Mouse (Mus musculus) heart, postnatal 0 days (tissue): ENCODE results near the gene Gm3278. TPM values are rescaled to one million over a fixed set of nuclear protein-coding genes. Genes with fewer than 3 reads are reported as not detected.
"Not testable (repeated sequence)": the region's sequence is repeated elsewhere in the genome, so short reads cannot be mapped to it uniquely, and the experiment has no call there.

Source experiments
- ATAC-seq: fragments of 200-750 bp; cut with Nextera tagmentation; 2 replicates; pipeline ENCODE4 v1.8.0; 2017; ENCODE audit warnings: low read depth, moderate number of reproducible peaks, moderate library complexity; ENCODE audit not compliant: insufficient read depth
- DNase-seq: peaks from one replicate; pipeline ENCODE4 v3.0.0-alpha.2; 2016; ENCODE audit warnings: low spot score
- H3K27ac ChIP-seq: fragments of 300-500 bp; sonication (generic); 2 replicates; pipeline ENCODE4 v1.5.1; 2014; ENCODE audit warnings: low read depth, mild to moderate bottlenecking
- H3K27me3 ChIP-seq: fragments of 300-500 bp; sonication (generic); 2 replicates; pipeline ENCODE4 v1.6.1; 2014; ENCODE audit warnings: low read length, mixed read lengths; ENCODE audit not compliant: control insufficient read depth, insufficient read depth
- H3K36me3 ChIP-seq: fragments of 300-500 bp; sonication (generic); replicated peaks from 2 replicates; pipeline ENCODE4 v1.6.1; 2014; ENCODE audit warnings: low read length, mixed read lengths; ENCODE audit not compliant: control insufficient read depth, insufficient read depth
- H3K4me1 ChIP-seq: fragments of 300-500 bp; sonication (generic); 2 replicates; pipeline ENCODE4 v1.6.1; 2014; ENCODE audit warnings: antibody characterized with exemption; ENCODE audit not compliant: control insufficient read depth, insufficient read depth
- H3K4me2 ChIP-seq: fragments of 300-500 bp; sonication (generic); 2 replicates; pipeline ENCODE4 v1.6.1; 2014; ENCODE audit warnings: low read depth, mild to moderate bottlenecking, low read length, moderate library complexity
- H3K4me3 ChIP-seq: fragments of 300-500 bp; sonication (generic); 2 replicates; pipeline ENCODE4 v1.5.1; 2014; ENCODE audit warnings: low read depth, low read length
- H3K9ac ChIP-seq: fragments of 300-500 bp; sonication (generic); replicated peaks from 2 replicates; pipeline ENCODE4 v1.6.1; 2014; ENCODE audit warnings: low read depth, low read length, mixed read lengths
- H3K9me3 ChIP-seq: fragments of 300-500 bp; sonication (generic); replicated peaks from 2 replicates; pipeline ENCODE4 v1.6.1; 2016; ENCODE audit warnings: low read length; ENCODE audit not compliant: control insufficient read depth
- WGBS: fragments of 180-500 bp; shearing (Covaris S2); extraction: QIAGEN DNeasy Blood & Tissue Kit; methylation state at CpG from one replicate; pipeline ENCODE4 v1.1.7; 2014; 5-methylcytosine and 5-hydroxymethylcytosine counted together
- polyA plus RNA-seq: library from polyadenylated mRNA; unstranded; fragments of >200 nt; fragmentation: Nextera tagmentation; extraction: Ambion mirVana; gene quantifications from 2 replicates; pipeline ENCODE4 v1.2.1, GENCODE M21; 2015
- total RNA-seq: library from RNA; depleted of rRNA; stranded (reverse); fragments of >200 nt; gene quantifications from 2 replicates; pipeline ENCODE4 v1.2.3, GENCODE M21; 2014; ENCODE audit warnings: low replicate concordance; rRNA removed

Gm3278 gene
- total RNA-seq (not detected in 2 replicates), polyA plus RNA-seq (not detected in 2 replicates)

- not testable (repeated sequence) for H3K4me3 ChIP-seq, H3K27me3 ChIP-seq, H3K9me3 ChIP-seq, H3K4me1 ChIP-seq, H3K4me2 ChIP-seq, H3K36me3 ChIP-seq, H3K27ac ChIP-seq, DNase-seq, ATAC-seq, H3K9ac ChIP-seq
- WGBS, result 100% methylated on average over 1 of the region's 3 CpGs
These were observed at the start of gene Gm3278 for GRCm38 (mm10) chr14:4892116-4892515. Gene Gm3278 (plus strand): TSS chr14:4892416.

- not testable (repeated sequence) for H3K27ac ChIP-seq, H3K36me3 ChIP-seq, H3K9ac ChIP-seq, H3K27me3 ChIP-seq, H3K4me1 ChIP-seq, ATAC-seq, H3K9me3 ChIP-seq
- DNase-seq, result peak; percentile 4
- 10% methylated on average over 25 of the region's 59 CpGs for WGBS
- peak within 1 kb of the TSS; percentile 44 for H3K4me2 ChIP-seq
- H3K4me3 ChIP-seq, result peak within 1 kb of the TSS; percentile 21; the same call in 1 of the 2 replicates
These were observed 36.8 kb upstream of the Gm3278 start, which contains the start of gene Gm3264 for GRCm38 (mm10) chr14:4855299-4855980. Gene Gm3264 (plus strand): TSS chr14:4855576.

Other genes starting within 250 kb of the Gm3278 start
- gene Gm3239, start 228.2 kb upstream of the Gm3278 start, total RNA-seq, result not detected in 2 replicates
- gene Gm3239, start 228.2 kb upstream of the Gm3278 start, polyA plus RNA-seq, result not detected in 2 replicates
- not detected in 2 replicates for gene Gm7876, start 183.2 kb upstream of the Gm3278 start, total RNA-seq
- not detected in 2 replicates for gene Gm7876, start 183.2 kb upstream of the Gm3278 start, polyA plus RNA-seq
- gene Gm3252, start 165.6 kb upstream of the Gm3278 start, total RNA-seq, result not detected in 2 replicates
- 0.16 and 0.33 TPM in 2 replicates for gene Gm3252, start 165.6 kb upstream of the Gm3278 start, polyA plus RNA-seq
- gene Gm9602, start 116.1 kb upstream of the Gm3278 start, total RNA-seq, result not detected in 2 replicates
- not detected in 2 replicates for gene Gm9602, start 116.1 kb upstream of the Gm3278 start, polyA plus RNA-seq
- not detected in 2 replicates for gene Gm3269, start 54.3 kb upstream of the Gm3278 start, total RNA-seq
- not detected in 2 replicates for gene Gm3269, start 54.3 kb upstream of the Gm3278 start, polyA plus RNA-seq
- 1.6 TPM in 1 of 2 replicates, not detected in the other for gene Gm3264, start 36.8 kb upstream of the Gm3278 start, total RNA-seq
- 0.38 and 1.1 TPM in 2 replicates for gene Gm3264, start 36.8 kb upstream of the Gm3278 start, polyA plus RNA-seq
- not detected in 2 replicates for gene Gm8297, start 91.5 kb downstream of the Gm3278 start, total RNA-seq
- gene Gm8297, start 91.5 kb downstream of the Gm3278 start, polyA plus RNA-seq, result not detected in 2 replicates
- gene Gm3298, start 123.5 kb downstream of the Gm3278 start, total RNA-seq, result not detected in 2 replicates
- not detected in 2 replicates for gene Gm3298, start 123.5 kb downstream of the Gm3278 start, polyA plus RNA-seq
- gene 4930555G01Rik, start 158.2 kb downstream of the Gm3278 start, total RNA-seq, result not detected in 2 replicates
- gene 4930555G01Rik, start 158.2 kb downstream of the Gm3278 start, polyA plus RNA-seq, result not detected in 2 replicates
- gene Gm8281, start 178.6 kb downstream of the Gm3278 start, total RNA-seq, result 1.3 TPM in 1 of 2 replicates, not detected in the other
- gene Gm8281, start 178.6 kb downstream of the Gm3278 start, polyA plus RNA-seq, result 0.44 and 0.73 TPM in 2 replicates
- gene Gm8279, start 239.1 kb downstream of the Gm3278 start, total RNA-seq, result not detected in 2 replicates
- not detected in 2 replicates for gene Gm8279, start 239.1 kb downstream of the Gm3278 start, polyA plus RNA-seq